Mouse (Mus musculus) olfactory bulb, adult 2 months (tissue): ENCODE measurements around the gene Zfp579.
A peak's percentile ranks its signal among the peaks of the same experiment; 100 is the strongest.

Source experiments
- CTCF ChIP-seq: fragments of 200-500 bp; IDR thresholded peaks from 2 replicates; pipeline ENCODE4 v1.5.1; 2012; ENCODE audit warnings: low read depth, mild to moderate bottlenecking, low read length, moderate library complexity; ENCODE audit not compliant: insufficient read depth
- POLR2A ChIP-seq: fragments of 200-500 bp; IDR thresholded peaks from 2 replicates; pipeline ENCODE4 v1.6.1; 2012; ENCODE audit warnings: mild to moderate bottlenecking, low read depth, low read length, moderate library complexity; ENCODE audit not compliant: insufficient read depth

DNA sequence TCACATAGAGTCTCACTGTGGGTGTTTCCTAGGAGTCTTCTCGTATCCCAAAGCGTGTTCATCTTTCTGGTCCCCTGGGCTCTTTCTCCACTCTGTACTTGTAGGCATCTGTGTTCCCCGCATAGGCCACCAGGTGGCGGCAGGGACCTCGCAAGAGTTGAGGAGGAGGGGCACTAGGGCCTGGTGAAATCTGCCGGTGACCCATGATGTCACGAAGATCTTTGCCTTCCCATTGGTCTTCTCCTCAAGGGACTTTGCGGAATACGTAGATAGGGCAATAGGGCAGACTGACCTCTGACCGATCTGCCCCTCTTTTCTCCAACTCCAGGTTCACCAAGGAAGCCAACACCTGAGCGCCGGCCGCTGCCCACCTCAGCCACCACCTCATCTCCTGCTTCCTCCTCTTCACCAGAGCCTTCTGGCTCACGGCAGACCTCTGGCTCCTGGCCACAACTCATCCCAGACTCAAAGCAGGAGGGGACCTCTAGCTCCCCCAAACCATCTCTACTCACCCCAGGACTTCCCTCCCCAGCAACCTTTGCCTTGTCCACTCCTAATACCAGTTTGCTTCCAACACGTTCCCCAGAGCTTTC lies 52.6 kb downstream of the Zfp579 start:
- TF ChIP-seq CTCF (peak; percentile 79), POLR2A (no peak)
